Mouse (Mus musculus) liver, postnatal 0 days (tissue): Measurements from ENCODE around the gene Sorl1.

Experiments
- CTCF ChIP-seq: sonication (generic); IDR thresholded peaks from 2 replicates; pipeline ENCODE4 v1.5.1; 2016; ENCODE audit warnings: antibody characterized with exemption, low read depth
- EP300 ChIP-seq: IDR thresholded peaks from 2 replicates; pipeline ENCODE4 v1.6.1; 2016; ENCODE audit warnings: antibody characterized with exemption, low read depth, mild to moderate bottlenecking

DNA sequence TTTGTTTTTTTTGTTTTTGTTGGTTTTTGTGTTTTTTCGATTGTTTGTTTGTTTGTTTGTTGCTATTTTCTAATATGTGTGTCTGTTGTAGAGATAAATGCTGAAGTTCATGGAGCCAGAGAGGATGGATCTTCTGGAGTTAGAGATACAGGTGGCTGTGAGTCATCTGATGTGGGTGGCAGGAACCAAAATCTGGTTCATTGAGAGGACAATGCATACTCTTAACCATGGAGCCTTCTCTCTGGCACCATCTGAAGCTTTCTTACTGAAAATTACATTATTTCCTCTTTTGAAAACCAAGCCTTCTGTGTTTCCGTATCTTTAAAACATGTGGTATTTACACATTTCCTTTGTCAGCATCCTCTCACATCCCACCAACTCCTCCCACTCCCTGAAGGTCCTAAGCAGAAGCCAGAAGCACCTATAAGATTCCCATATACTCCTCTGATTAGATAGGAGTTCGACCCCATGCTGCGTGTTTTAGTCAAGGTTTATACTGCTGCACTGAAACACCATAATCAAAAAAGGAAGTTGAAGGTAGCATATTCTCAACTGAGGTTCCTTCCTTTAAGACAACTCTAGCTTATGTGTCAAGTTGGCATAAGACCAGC is 14.3 kb upstream of the Sorl1 start:
- TF ChIP-seq CTCF (no peak), EP300 (no peak)
